Mouse (Mus musculus): ENCODE measurements around the gene Synrg. TPM values are rescaled to one million over a fixed set of nuclear protein-coding genes. Genes with fewer than 3 reads are reported as not detected.

Gene Synrg
- 21.0 and 25.8 TPM in 2 replicates for polyA plus RNA-seq (2012; rRNA removed)

GRCm38 (mm10) chr11:83963991-83964921 is at the start of gene Synrg:
Gene Synrg, plus strand, starts transcription at chr11:83964428.
- TF ChIP-seq CTCF (conservative IDR thresholded peaks at IDR 0.05; ENCODE audit: insufficient read depth, insufficient read length, low read depth, low read length) (no peak), POLR2A (IDR thresholded peaks at IDR 0.05; ENCODE audit: low read depth, low read length) (no peak)
- H3K4me1 ChIP-seq (ENCODE audit: control insufficient read depth, insufficient read depth, low read length): peaks cover 6% of the 10 kb centered on the region; the same call in 1 of the 2 replicates
- H3K27ac ChIP-seq (ENCODE audit: insufficient read depth, low read depth, low read length): peak within 1 kb of the TSS; percentile 57; the same call in 1 of the 2 replicates
- no peaks in the 10 kb centered on the region for H3K27me3 ChIP-seq (replicated peaks; ENCODE audit: control insufficient read depth, insufficient read depth, low read length)
- peak within 1 kb of the TSS; percentile 97 for H3K4me3 ChIP-seq (ENCODE audit: insufficient read depth, low read depth, low read length)
- 2% methylated on average over 74 of the region's 76 CpGs for WGBS
- DNase-seq: peak; percentile 95
- H3K36me3 ChIP-seq (ENCODE audit: control insufficient read depth, insufficient read depth, low read length): peaks cover 4% of the 10 kb centered on the region

DNA sequence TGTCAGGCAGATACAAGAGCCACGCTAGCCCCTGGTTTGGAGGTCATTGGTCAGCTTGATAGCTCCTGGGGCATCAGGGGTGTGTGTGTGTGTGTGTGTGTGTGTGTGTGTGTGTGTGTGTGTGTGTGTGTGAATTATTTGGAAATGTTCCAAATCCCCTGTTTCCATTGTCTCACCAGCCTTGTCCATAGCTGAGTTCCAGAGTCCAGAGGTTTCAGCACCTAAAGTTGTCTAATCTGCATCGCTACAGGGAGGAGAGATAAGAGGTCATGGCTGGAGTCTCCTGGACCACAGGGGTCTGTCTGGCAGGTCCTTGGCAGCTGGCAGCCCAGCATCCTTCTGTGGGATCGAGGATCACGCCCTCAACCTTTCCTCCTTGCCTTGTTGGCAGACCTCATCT is 49.7 kb upstream of the Synrg start:
- H3K4me1 ChIP-seq (ENCODE audit: control insufficient read depth, insufficient read depth, low read length): no peaks in the 10 kb centered on the region
- WGBS: 80% methylated on average over 4 of the region's 4 CpGs
- H3K4me3 ChIP-seq (ENCODE audit: insufficient read depth, low read depth, low read length): no peak overlapping the region
- no peaks in the 10 kb centered on the region for H3K36me3 ChIP-seq (ENCODE audit: control insufficient read depth, insufficient read depth, low read length)
- no peak for DNase-seq
- TF ChIP-seq POLR2A (IDR thresholded peaks at IDR 0.05; ENCODE audit: low read depth, low read length): no peak
- no peak for TF ChIP-seq CTCF (conservative IDR thresholded peaks at IDR 0.05; ENCODE audit: insufficient read depth, insufficient read length, low read depth, low read length)
- H3K27ac ChIP-seq (ENCODE audit: insufficient read depth, low read depth, low read length): no peak overlapping the region
- no peaks in the 10 kb centered on the region for H3K27me3 ChIP-seq (replicated peaks; ENCODE audit: control insufficient read depth, insufficient read depth, low read length)

- no peak for TF ChIP-seq POLR2A (IDR thresholded peaks at IDR 0.05; ENCODE audit: low read depth, low read length)
- no peak for TF ChIP-seq CTCF (conservative IDR thresholded peaks at IDR 0.05; ENCODE audit: insufficient read depth, insufficient read length, low read depth, low read length)
- Histone ChIP-seq H3K27ac (ENCODE audit: insufficient read depth, low read depth, low read length) (no peak overlapping the region), H3K27me3 (replicated peaks; ENCODE audit: control insufficient read depth, insufficient read depth, low read length) (no peaks in the 10 kb centered on the region), H3K4me1 (ENCODE audit: control insufficient read depth, insufficient read depth, low read length) (no peaks in the 10 kb centered on the region; the same call in 1 of the 2 replicates), H3K4me3 (ENCODE audit: insufficient read depth, low read depth, low read length) (no peak overlapping the region), H3K36me3 (ENCODE audit: control insufficient read depth, insufficient read depth, low read length) (no peaks in the 10 kb centered on the region)
- DNase-seq: peak; percentile 50
- 25% methylated on average over 2 of the region's 2 CpGs for WGBS
Measured at GRCm38 (mm10) chr11:83922600-83922999, 41.6 kb upstream of the Synrg start.

DNA sequence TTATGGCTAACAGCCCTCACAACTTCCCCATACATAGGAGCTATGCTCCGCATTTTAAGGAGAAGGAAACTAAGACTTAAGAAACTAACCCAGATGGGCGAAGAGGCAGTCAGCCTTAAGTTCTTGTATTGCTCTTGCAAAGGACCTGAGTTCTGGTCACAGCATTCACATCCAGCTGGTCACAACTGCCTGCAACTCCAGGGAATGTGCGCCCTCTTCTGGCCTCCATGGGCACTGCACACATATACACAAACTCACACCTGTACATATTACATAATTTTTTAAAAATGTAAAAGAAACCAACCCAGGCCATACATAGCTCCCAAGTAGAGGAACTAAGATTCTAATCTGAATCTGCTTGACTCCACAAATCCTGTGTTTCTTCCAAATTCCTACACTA is 37.1 kb upstream of the Synrg start:
- H3K36me3 ChIP-seq (ENCODE audit: control insufficient read depth, insufficient read depth, low read length): no peaks in the 10 kb centered on the region
- H3K27ac ChIP-seq (ENCODE audit: insufficient read depth, low read depth, low read length): no peak overlapping the region
- DNase-seq: peak; percentile 36
- 63% methylated on average over 3 of the region's 3 CpGs for WGBS
- peak; percentile 77 for TF ChIP-seq CTCF (conservative IDR thresholded peaks at IDR 0.05; ENCODE audit: insufficient read depth, insufficient read length, low read depth, low read length)
- no peak for TF ChIP-seq POLR2A (IDR thresholded peaks at IDR 0.05; ENCODE audit: low read depth, low read length)
- H3K27me3 ChIP-seq (replicated peaks; ENCODE audit: control insufficient read depth, insufficient read depth, low read length): no peaks in the 10 kb centered on the region
- H3K4me3 ChIP-seq (ENCODE audit: insufficient read depth, low read depth, low read length): no peak overlapping the region
- no peaks in the 10 kb centered on the region; the same call in 1 of the 2 replicates for H3K4me1 ChIP-seq (ENCODE audit: control insufficient read depth, insufficient read depth, low read length)

- TF ChIP-seq CTCF (conservative IDR thresholded peaks at IDR 0.05; ENCODE audit: insufficient read depth, insufficient read length, low read depth, low read length): no peak
- no peak for TF ChIP-seq POLR2A (IDR thresholded peaks at IDR 0.05; ENCODE audit: low read depth, low read length)
- H3K27me3 ChIP-seq (replicated peaks; ENCODE audit: control insufficient read depth, insufficient read depth, low read length): no peaks in the 10 kb centered on the region
- H3K4me3 ChIP-seq (ENCODE audit: insufficient read depth, low read depth, low read length): no peak overlapping the region
- H3K36me3 ChIP-seq (ENCODE audit: control insufficient read depth, insufficient read depth, low read length): no peaks in the 10 kb centered on the region
- peak; percentile 64 for DNase-seq
- peaks cover 12% of the 10 kb centered on the region; the same call in 1 of the 2 replicates for H3K4me1 ChIP-seq (ENCODE audit: control insufficient read depth, insufficient read depth, low read length)
- 55% methylated on average over 10 of the region's 10 CpGs for WGBS
- peak overlapping the region; percentile 78; the same call in 1 of the 2 replicates for H3K27ac ChIP-seq (ENCODE audit: insufficient read depth, low read depth, low read length)
Measured at GRCm38 (mm10) chr11:83932506-83933106, 31.6 kb upstream of the Synrg start.

DNA sequence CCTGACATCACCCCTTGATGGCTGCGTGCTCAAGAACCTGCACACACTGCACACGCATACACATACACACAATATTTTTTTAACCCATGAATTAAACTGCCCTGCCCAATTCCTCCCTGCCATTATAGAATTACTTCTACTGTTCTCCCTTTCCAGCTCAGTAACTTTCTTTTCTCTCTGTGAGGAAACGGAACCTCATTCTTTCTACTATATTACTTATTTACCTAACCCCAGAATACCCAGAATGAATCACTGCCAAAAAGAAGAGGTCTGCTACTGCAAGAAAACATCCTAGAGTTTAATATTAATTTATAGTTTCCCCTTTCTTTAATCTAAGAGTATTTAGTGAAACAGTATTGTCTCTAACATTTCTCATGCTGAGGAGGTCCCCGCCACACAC is 30.9 kb upstream of the Synrg start:
- Histone ChIP-seq H3K4me1 (ENCODE audit: control insufficient read depth, insufficient read depth, low read length) (peaks cover 17% of the 10 kb centered on the region), H3K36me3 (ENCODE audit: control insufficient read depth, insufficient read depth, low read length) (no peaks in the 10 kb centered on the region), H3K4me3 (ENCODE audit: insufficient read depth, low read depth, low read length) (no peak overlapping the region), H3K27ac (ENCODE audit: insufficient read depth, low read depth, low read length) (peak overlapping the region; percentile 61; the same call in 1 of the 2 replicates), H3K27me3 (replicated peaks; ENCODE audit: control insufficient read depth, insufficient read depth, low read length) (no peaks in the 10 kb centered on the region)
- DNase-seq: peak; percentile 60
- TF ChIP-seq POLR2A (IDR thresholded peaks at IDR 0.05; ENCODE audit: low read depth, low read length): no peak
- TF ChIP-seq CTCF (conservative IDR thresholded peaks at IDR 0.05; ENCODE audit: insufficient read depth, insufficient read length, low read depth, low read length): no peak
- WGBS: 46% methylated on average over 4 of the region's 4 CpGs

All from kidney, adult 2 months (tissue).